8 mouse cellular contexts compared by ENCODE assay signal in genomic region chr10:68274900-68275760, GRCm38 (mm10). TPM values are rescaled to one million over a fixed set of nuclear protein-coding genes. Genes with fewer than 3 reads are reported as not detected.
A peak's percentile ranks its signal among the peaks of the same experiment; 100 is the strongest.
DNase-seq lines count a peak whose midpoint lies in the region; ATAC-seq and TF ChIP-seq lines count a peak whose summit lies in the region.

No protein-coding gene starts in this region.

- DNase-seq in thymus, adult 2 months: peak; percentile 12
- DNase-seq in thymus, postnatal 0 days (ENCODE audit: low spot score): no peak
- DNase-seq in embryo, embryonic 9.5 days (ENCODE audit: extremely low spot score): peak; percentile 27
- peak; percentile 60 to 65 for DNase-seq in kidney, adult 8-10 months
- DNase-seq in right cerebral cortex, adult 2 months (ENCODE audit: low spot score in 2 of 2): peak; percentile 33 to 57
- no peak for DNase-seq in ovary, postnatal 14 days (ENCODE audit: low spot score)

- no peak overlapping the region for H3K9ac ChIP-seq in heart, embryonic 11.5 days (ENCODE audit: low read depth, low read length)
- H3K9ac ChIP-seq in liver, embryonic 12.5 days: no peak overlapping the region

- no peaks in the 10 kb centered on the region for H3K4me1 ChIP-seq in thymus, adult 2 months (replicated peaks; ENCODE audit: control insufficient read depth, insufficient read depth, low read length)
- H3K4me1 ChIP-seq in heart, embryonic 11.5 days (ENCODE audit: control insufficient read depth, insufficient read depth, low read length): no peaks in the 10 kb centered on the region; the same call in 1 of the 2 replicates
- peaks cover 18% of the 10 kb centered on the region; the same call in 1 of the 2 replicates for H3K4me1 ChIP-seq in liver, embryonic 12.5 days

- no peak overlapping the region for H3K4me3 ChIP-seq in thymus, adult 2 months (ENCODE audit: control insufficient read depth, insufficient read depth, low read length)
- H3K4me3 ChIP-seq in heart, embryonic 11.5 days (ENCODE audit: low read depth, low read length): peak overlapping the region; percentile 12; the same call in 1 of the 2 replicates
- H3K4me3 ChIP-seq in liver, embryonic 12.5 days: no peak overlapping the region

- peak overlapping the region; percentile 84 for H3K4me2 ChIP-seq in heart, embryonic 11.5 days
- peak overlapping the region; percentile 86 for H3K4me2 ChIP-seq in liver, embryonic 12.5 days

- no peak for TF ChIP-seq POLR2A in thymus, adult 2 months (IDR thresholded peaks at IDR 0.05; ENCODE audit: control insufficient read depth, extremely low read depth, insufficient read depth, low read length, poor library complexity)

- no peaks in the 10 kb centered on the region for H3K9me3 ChIP-seq in heart, embryonic 11.5 days (replicated peaks; ENCODE audit: control insufficient read depth, low read length)
- H3K9me3 ChIP-seq in liver, embryonic 12.5 days (replicated peaks): no peaks in the 10 kb centered on the region

- WGBS in thymus, adult 2 months: 42% methylated on average over 18 of the region's 18 CpGs
- WGBS in heart, embryonic 11.5 days (ENCODE audit: insufficient replicate concordance): 28% methylated on average over 18 of the region's 18 CpGs
- WGBS in liver, embryonic 12.5 days (ENCODE audit: insufficient replicate concordance): 24% methylated on average over 18 of the region's 18 CpGs

- ATAC-seq in heart, embryonic 11.5 days (replicated peaks; ENCODE audit: insufficient number of reproducible peaks, low FRiP score, low TSS enrichment): no peak
- ATAC-seq in liver, embryonic 12.5 days: no peak

- H3K27me3 ChIP-seq in thymus, adult 2 months (ENCODE audit: control insufficient read depth, insufficient read depth, low read length): no peaks in the 10 kb centered on the region
- no peaks in the 10 kb centered on the region for H3K27me3 ChIP-seq in heart, embryonic 11.5 days (ENCODE audit: control insufficient read depth, insufficient read depth, low read length)
- peaks cover 38% of the 10 kb centered on the region for H3K27me3 ChIP-seq in liver, embryonic 12.5 days (replicated peaks)

- no peak for TF ChIP-seq CTCF in thymus, adult 2 months (IDR thresholded peaks at IDR 0.05; ENCODE audit: borderline replicate concordance, control insufficient read depth, extremely low read depth, insufficient read depth, low read length, poor library complexity)

- no peaks in the 10 kb centered on the region for H3K36me3 ChIP-seq in thymus, adult 2 months (ENCODE audit: control insufficient read depth, insufficient read depth, low read length)
- H3K36me3 ChIP-seq in heart, embryonic 11.5 days (ENCODE audit: control insufficient read depth, insufficient read depth, low read length): no peaks in the 10 kb centered on the region; the same call in 1 of the 2 replicates
- no peaks in the 10 kb centered on the region for H3K36me3 ChIP-seq in liver, embryonic 12.5 days

- H3K27ac ChIP-seq in thymus, adult 2 months (ENCODE audit: control insufficient read depth, insufficient read depth, low read length): no peak overlapping the region
- H3K27ac ChIP-seq in heart, embryonic 11.5 days (ENCODE audit: low read depth, low read length): no peak overlapping the region
- no peak overlapping the region for H3K27ac ChIP-seq in liver, embryonic 12.5 days

RNA-seq across cellular contexts. Expression of gene Arid5b, which starts 3.4 kb away (rescaled TPM):
- 4.0 and 4.6 TPM in 2 replicates for polyA plus RNA-seq in thymus, adult 2 months (2012; rRNA removed)
- polyA plus RNA-seq in thymus, postnatal 0 days (2015; fragmentation: Nextera tagmentation; extraction: Ambion mirVana): 8.9 and 10.7 TPM in 2 replicates
- 20.6 and 21.1 TPM in 2 replicates for polyA plus RNA-seq in heart, embryonic 11.5 days (2014; fragmentation: Nextera tagmentation; extraction: Ambion mirVana)
- polyA plus RNA-seq in liver, embryonic 12.5 days (2016; fragmentation: Nextera tagmentation; extraction: Ambion mirVana): 6.5 and 7.2 TPM in 2 replicates

Comparison
In these comparisons a context has a peak if more than half of its experiments do, and no peak if none do; other contexts are left out.
1. DNase-seq: peak in thymus, adult 2 months (single experiment), embryo, embryonic 9.5 days (single experiment), kidney, adult 8-10 months (2 of 2) and right cerebral cortex, adult 2 months (2 of 2); none in thymus, postnatal 0 days (single experiment) and ovary, postnatal 14 days (single experiment).